Mouse (Mus musculus) hindbrain, embryonic 14.5 days (tissue): ENCODE measurements around the gene Luc7l. TPM values are rescaled to one million over a fixed set of nuclear protein-coding genes. Genes with fewer than 3 reads are reported as not detected.

Source experiments
- polyA plus RNA-seq: library from polyadenylated mRNA; unstranded; fragments of >200 nt; fragmentation: Nextera tagmentation; extraction: Ambion mirVana; gene quantifications from 2 replicates; pipeline ENCODE4 v1.2.1, GENCODE M21; 2014

Gene Luc7l
- polyA plus RNA-seq, 1 experiment from 2014 or later, result 100.0 TPM

Other genes starting within 250 kb of the Luc7l start
- gene Rab11fip3, start 183.3 kb upstream of the Luc7l start, polyA plus RNA-seq, result 27.4 and 29.5 TPM in 2 replicates
- gene Decr2, start 162.6 kb upstream of the Luc7l start, polyA plus RNA-seq, result 22.6 and 28.8 TPM in 2 replicates
- 14.5 and 17.5 TPM in 2 replicates for gene Nme4, start 157.3 kb upstream of the Luc7l start, polyA plus RNA-seq
- gene Tmem8, start 139.6 kb upstream of the Luc7l start, polyA plus RNA-seq, result 3.2 and 3.9 TPM in 2 replicates
- 184 and 190 TPM in 2 replicates for gene Mrpl28, start 129.4 kb upstream of the Luc7l start, polyA plus RNA-seq
- gene Axin1, start 114.2 kb upstream of the Luc7l start, polyA plus RNA-seq, result 7.0 and 8.5 TPM in 2 replicates
- 0.28 TPM in 1 of 2 replicates, not detected in the other for gene Pdia2, start 53.8 kb upstream of the Luc7l start, polyA plus RNA-seq
- gene Rgs11, start 49.9 kb upstream of the Luc7l start, polyA plus RNA-seq, result 14.2 and 16.1 TPM in 2 replicates
- 181 and 195 TPM in 2 replicates for gene Arhgdig, start 45.1 kb upstream of the Luc7l start, polyA plus RNA-seq
- 31.2 and 31.4 TPM in 2 replicates for gene Fam234a, start 8.7 kb upstream of the Luc7l start, polyA plus RNA-seq
- gene Neurl1b, start 161.9 kb downstream of the Luc7l start, polyA plus RNA-seq, result 1.9 and 2.1 TPM in 2 replicates